Mouse (Mus musculus) macrophage (primary cell): ENCODE results near the gene Magi1. TPM values are rescaled to one million over a fixed set of nuclear protein-coding genes. Genes with fewer than 3 reads are reported as not detected.

ENCODE experiments used
- H3K27ac ChIP-seq: fragments of 350-480 bp; formaldehyde crosslinking; 2 replicates; pipeline ENCODE4 v1.9.0; 2021
- H3K36me3 ChIP-seq: fragments of 350-480 bp; formaldehyde crosslinking; 2 replicates; pipeline ENCODE4 v1.9.0; 2021; ENCODE audit errors: inconsistent target
- H3K4me3 ChIP-seq: fragments of 350-480 bp; formaldehyde crosslinking; 2 replicates; pipeline ENCODE4 v1.9.0; 2021; ENCODE audit errors: inconsistent target
- H3K79me2 ChIP-seq: fragments of 350-480 bp; formaldehyde crosslinking; 2 replicates; pipeline ENCODE4 v1.9.0; 2021; ENCODE audit errors: inconsistent target
- WGBS: methylation state at CpG from one replicate; pipeline ENCODE4 v1.1.7; 2026; ENCODE audit warnings: inconsistent platforms; ENCODE audit not compliant: missing documents; 5-methylcytosine and 5-hydroxymethylcytosine counted together
- polyA plus RNA-seq: library from polyadenylated mRNA; stranded (reverse); fragments of 250-400 nt; gene quantifications from 3 replicates; pipeline ENCODE4 v1.2.4, GENCODE M21; 2018; ENCODE audit warnings: inconsistent platforms

Magi1 gene
- polyA plus RNA-seq, 1 experiment from 2014 or later, result 0.14 TPM

DNA sequence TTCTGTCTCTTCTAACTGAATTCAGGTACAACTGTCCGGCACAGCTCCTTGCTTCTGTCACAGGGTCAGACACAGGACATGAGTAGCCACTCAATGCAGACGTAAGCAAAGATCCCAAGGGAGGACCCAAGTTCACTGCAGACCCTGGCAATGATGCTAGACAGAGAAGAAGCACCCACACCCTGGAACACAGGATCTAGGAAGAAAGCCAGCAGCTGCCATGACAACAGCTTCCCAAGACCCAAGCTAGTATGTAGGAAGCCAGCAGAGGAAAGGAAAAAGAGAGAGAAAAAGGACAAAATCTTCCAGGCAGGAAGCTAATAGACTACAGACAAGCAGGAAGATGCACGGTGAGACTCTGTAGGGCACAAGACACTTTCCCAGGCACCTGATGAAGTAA, 213.0 kb downstream of the Magi1 start:
- H3K4me3 ChIP-seq, result no peak overlapping the region
- H3K79me2 ChIP-seq, result no peaks in the 10 kb centered on the region
- no peak overlapping the region for H3K27ac ChIP-seq
- WGBS, result 77% methylated on average over 3 of the region's 3 CpGs
- no peaks in the 10 kb centered on the region for H3K36me3 ChIP-seq

DNA sequence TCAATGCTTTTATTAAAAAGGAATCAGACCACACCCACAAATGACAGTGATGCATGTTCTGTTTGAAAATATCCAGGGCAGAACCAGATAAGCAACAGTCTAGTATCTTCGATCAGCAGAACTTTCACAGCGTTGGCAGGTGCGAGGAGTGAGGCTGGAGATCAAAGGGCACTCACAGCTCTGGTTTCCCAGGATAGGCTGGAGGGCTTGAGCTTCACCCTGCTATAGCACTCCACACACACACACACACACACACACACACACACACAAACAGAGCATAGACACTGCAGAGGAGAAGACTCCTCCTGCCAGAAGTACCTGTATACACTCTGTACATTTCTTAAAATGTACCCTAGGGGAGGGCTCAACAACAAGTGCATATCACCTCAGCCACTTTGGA, 214.3 kb downstream of the Magi1 start:
- WGBS, result 95% methylated on average over 3 of the region's 3 CpGs
- H3K36me3 ChIP-seq, result no peaks in the 10 kb centered on the region
- H3K4me3 ChIP-seq, result no peak overlapping the region
- no peak overlapping the region for H3K27ac ChIP-seq
- no peaks in the 10 kb centered on the region for H3K79me2 ChIP-seq

DNA sequence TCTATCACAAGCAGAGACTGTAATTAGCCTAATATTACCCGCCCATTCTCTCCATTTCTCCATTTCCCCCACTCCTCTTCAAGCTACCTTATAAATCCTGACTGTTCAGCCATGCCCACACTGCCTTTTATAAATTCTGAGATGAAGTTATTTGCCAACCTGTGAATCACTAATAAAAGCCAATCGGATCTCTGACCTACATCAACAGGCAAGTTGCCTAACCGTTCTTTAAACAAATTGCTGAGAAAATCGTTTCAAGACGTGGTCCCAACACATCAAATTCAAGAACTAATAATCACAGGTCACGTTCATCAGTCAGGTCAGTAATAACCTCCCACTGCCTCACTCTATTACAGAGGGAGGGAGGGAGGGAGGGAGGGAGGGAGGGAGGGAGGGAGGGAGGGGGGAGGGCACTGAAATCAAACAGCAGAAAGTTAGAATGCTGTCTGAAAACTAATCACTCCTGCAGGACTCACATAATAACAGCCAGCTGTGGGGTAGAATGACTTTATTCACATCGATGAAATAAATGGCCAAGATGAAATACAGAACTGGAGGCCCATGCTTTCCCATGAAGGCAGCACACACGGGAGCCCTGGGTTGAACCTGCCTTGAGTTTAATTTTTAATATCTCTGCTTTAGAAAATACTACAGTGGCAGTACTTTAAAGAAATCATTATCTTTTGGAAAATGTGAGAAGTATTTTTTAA, 215.8 kb downstream of the Magi1 start:
- Histone ChIP-seq H3K79me2 (no peaks in the 10 kb centered on the region), H3K36me3 (no peaks in the 10 kb centered on the region), H3K27ac (no peak overlapping the region), H3K4me3 (no peak overlapping the region)
- 80% methylated on average over 8 of the region's 8 CpGs for WGBS

DNA sequence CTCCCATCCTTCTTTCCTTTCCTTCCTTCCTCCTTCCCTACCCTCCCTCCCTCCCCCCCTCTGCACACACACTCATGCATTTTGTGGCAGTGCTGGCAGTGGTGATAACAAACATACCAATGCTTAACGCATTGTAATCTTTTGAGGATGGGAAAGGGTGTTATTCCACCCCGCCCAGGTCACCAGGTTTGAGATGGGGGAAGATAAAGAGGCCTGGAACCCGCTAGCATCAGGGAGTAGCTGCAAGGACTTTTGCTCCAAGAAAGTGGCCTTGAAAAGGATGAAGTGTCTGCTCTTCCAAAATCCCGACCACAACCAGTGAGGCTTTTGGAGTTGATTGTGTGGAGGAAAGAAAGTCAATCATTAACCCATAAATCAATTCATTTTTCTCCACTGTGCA, 218.9 kb downstream of the Magi1 start:
- Histone ChIP-seq H3K36me3 (no peaks in the 10 kb centered on the region), H3K27ac (no peak overlapping the region), H3K79me2 (no peaks in the 10 kb centered on the region), H3K4me3 (no peak overlapping the region)
- 84% methylated on average over 4 of the region's 4 CpGs for WGBS

DNA sequence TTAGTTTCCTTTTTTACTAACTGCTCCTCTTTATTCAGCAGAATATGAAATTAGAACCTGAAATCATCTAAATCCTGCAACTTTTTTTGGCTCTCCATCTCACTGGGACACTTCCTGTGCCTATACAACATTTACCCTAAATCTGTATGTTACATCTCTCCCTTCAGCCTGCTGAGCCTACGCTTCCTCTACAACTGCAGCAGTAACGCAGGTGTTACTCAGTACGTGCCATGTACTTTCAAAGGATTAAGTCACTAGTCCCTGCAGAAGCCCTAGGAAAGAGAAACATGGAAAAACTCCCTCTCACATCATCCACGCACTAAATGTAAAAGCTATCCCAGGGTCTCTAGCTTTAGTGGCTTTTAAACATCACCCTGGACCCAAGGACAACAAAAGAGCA, 220.2 kb downstream of the Magi1 start:
- Histone ChIP-seq H3K36me3 (no peaks in the 10 kb centered on the region), H3K27ac (no peak overlapping the region), H3K79me2 (no peaks in the 10 kb centered on the region), H3K4me3 (no peak overlapping the region)
- 83% methylated on average over 4 of the region's 4 CpGs for WGBS

DNA sequence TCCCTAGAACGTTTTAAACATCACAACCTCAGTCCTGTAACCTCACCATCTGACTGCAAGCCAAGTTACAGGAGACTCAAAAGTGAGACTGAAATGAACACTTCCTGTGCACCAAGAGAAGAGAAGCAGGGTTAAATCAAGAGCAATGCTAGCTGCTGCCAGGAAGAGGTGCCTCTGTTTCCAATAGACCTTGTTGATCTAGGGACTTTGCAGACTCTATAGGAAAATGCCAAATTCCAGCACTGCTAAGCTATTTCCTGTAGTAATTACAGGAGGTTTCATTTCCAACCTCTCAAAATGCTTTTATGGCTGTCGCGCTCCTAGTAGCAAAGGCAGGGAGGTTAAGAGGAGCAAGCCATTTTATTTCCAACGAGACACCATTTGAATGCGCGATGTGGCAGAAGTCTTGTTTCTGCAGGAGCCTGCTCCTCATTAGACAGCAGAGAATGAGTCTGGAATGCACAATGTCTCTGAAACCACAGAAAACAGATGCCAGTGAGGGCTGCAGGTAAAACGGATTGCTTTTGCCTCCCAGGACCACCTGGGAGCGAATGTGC, 222.2 kb downstream of the Magi1 start:
- Histone ChIP-seq H3K27ac (no peak overlapping the region), H3K36me3 (no peaks in the 10 kb centered on the region), H3K4me3 (no peak overlapping the region), H3K79me2 (no peaks in the 10 kb centered on the region)
- 80% methylated on average over 8 of the region's 8 CpGs for WGBS

DNA sequence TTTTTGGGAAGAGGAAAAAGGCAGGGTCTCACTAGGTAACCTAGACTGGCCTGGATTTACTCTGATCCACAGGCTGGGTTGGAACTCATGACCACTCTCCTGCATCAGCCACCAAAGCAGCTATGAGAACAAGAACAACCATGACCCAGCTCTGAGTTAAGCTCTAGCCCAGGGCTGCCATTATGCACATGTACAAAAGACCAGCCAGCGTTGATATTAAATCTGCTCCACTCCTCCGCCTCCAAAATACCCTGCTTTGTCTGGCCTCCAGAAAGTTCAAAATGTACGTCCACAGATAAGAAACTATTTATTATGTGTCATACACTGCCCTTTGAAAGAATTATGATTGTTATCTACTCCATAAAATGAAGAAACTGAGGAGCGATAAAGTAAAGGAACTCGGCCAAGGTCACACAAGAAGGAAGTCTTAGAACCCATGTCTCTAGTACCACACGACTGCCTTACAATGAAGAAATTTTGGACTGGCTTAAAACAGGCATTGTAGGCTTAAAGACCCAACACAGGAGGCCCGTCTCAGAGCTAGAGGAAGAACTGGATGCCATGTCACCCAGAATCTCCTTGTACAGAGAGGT, 223.0 kb downstream of the Magi1 start:
- no peak overlapping the region for H3K27ac ChIP-seq
- H3K36me3 ChIP-seq, result no peaks in the 10 kb centered on the region
- H3K79me2 ChIP-seq, result no peaks in the 10 kb centered on the region
- no peak overlapping the region for H3K4me3 ChIP-seq
- 86% methylated on average over 7 of the region's 7 CpGs for WGBS

DNA sequence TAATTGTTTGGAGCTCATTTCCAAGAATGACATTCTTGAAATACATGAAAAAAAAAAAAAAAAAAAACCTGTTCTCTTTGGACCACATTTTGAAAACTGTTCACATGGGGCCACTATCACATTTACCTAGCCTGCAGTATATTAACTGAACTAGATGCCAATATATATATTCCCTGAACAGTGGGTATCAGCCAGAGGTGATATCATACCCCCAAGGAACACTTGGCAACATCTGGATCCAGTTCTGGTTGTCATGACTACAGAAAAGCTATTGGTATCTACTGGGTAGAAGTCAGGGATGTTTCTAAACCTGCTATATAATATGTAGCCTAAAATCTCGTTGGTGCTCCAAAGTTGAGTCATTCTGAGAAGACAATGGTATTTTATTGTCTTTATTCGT, 224.6 kb downstream of the Magi1 start:
- H3K4me3 ChIP-seq, result no peak overlapping the region
- WGBS, result 77% methylated on average over 2 of the region's 2 CpGs

DNA sequence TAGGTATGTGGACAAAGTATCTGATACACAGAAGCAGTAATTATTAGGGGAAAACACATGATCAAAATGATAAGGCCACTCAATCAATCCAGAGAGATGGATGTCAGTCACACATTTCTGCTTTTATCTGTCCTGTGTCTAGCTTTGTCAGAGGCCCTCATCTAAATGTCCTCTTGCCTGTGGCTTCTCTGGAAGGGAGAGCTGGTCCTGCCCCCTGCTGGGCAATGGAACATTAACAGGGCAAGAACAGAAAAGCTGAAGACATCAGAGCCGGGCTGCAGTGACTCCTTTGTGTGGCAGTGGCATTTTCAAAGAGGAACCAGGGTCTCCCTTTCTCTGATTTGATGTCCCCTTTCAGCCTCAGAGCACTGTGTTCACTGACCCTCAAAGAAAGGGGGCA, 229.8 kb downstream of the Magi1 start:
- WGBS, result 8% methylated on average over 1 of the region's 1 CpGs
- Histone ChIP-seq H3K36me3 (no peaks in the 10 kb centered on the region), H3K4me3 (no peak overlapping the region)

More for the DNA sequence above, 224.6 kb downstream of the Magi1 start:
- Histone ChIP-seq H3K79me2 (no peaks in the 10 kb centered on the region), H3K27ac (no peak overlapping the region), H3K36me3 (no peaks in the 10 kb centered on the region)

DNA sequence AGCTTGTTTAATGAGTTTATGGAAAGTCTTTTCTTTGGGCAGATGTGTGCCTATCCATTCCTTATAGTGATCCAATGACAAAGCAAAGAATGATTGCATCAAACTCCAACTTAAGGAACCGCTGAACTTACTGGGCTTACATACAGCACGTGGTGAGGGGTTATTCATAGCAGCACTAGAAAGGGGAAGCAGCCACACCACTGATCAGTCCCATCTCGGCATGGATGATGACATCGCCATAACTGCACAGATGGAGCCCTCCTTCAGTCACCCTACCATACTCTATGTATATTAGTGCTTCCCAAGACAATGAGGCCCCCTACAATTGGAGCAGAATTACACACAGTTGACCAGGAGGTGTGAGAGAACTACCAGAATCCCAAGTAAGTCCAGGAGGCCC, 238.5 kb downstream of the Magi1 start:
- Histone ChIP-seq H3K4me3 (no peak overlapping the region), H3K27ac (no peak overlapping the region)
- WGBS, result 6% methylated on average over 4 of the region's 4 CpGs

More for the DNA sequence above, 229.8 kb downstream of the Magi1 start:
- Histone ChIP-seq H3K27ac (no peak overlapping the region), H3K79me2 (no peaks in the 10 kb centered on the region)

DNA sequence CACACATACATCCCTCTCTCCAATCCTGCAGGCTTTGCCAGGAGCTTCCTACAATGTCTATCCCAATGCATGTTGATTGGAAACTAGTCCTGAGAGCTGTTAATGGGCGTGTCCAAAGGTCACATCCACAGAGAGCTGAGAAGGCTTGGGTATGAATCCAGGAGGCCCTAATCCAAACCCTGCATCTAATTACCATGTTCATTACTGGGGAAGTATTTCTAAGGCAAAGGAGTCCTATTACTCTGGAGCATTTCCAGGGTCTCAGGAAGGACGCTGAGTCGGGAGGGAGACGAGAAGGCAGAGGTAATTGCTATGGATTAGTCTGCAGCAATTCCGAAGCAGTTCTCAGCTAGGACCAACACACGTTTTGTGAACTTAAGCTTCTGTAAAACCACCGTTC, 240.3 kb downstream of the Magi1 start:
- H3K36me3 ChIP-seq, result no peaks in the 10 kb centered on the region
- no peak overlapping the region for H3K27ac ChIP-seq
- H3K79me2 ChIP-seq, result no peaks in the 10 kb centered on the region
- no peak overlapping the region for H3K4me3 ChIP-seq
- WGBS, result 67% methylated on average over 7 of the region's 7 CpGs

More for the DNA sequence above, 238.5 kb downstream of the Magi1 start:
- H3K79me2 ChIP-seq, result no peaks in the 10 kb centered on the region
- no peaks in the 10 kb centered on the region for H3K36me3 ChIP-seq

DNA sequence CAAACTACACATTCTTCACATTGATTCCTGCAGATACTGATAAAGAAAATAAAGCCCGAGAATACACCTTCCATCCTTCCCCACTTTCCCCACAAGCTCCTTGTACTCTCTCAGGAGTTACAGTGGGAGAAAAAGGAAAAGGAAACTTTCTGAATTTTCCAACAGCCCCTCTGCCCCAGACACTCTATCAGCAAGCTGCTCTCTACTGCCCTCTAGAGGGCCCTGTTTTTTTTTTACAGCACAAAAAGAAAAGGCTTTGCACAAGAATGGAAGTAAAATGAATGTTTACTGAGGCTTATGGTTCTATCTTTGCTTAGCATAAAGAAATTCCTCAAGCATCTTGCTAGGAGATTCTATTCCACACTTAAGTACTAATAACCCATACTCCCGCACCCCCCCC, 243.6 kb downstream of the Magi1 start:
- Histone ChIP-seq H3K4me3 (no peak overlapping the region), H3K36me3 (no peaks in the 10 kb centered on the region), H3K79me2 (no peaks in the 10 kb centered on the region), H3K27ac (no peak overlapping the region)
- WGBS, result 60% methylated on average over 1 of the region's 2 CpGs

DNA sequence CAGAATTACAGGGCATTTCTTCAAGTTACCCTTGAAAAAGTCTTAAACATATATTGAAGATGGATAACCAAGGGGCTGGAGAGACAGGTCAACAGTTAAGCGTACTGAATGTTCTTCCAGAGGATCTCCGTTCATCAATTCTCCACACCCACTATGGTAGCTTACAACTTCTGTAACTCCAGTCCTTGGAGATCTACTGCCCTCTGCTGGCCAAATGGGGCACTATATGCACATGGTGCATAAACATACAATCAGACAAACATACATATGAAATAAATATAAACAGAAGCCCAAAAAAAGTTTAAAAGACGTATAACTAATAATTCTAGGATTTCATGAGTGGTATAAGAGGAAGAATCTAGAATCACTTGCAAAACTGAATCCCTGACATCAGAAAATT, 244.8 kb downstream of the Magi1 start:
- WGBS, result 100% methylated on average over 3 of the region's 3 CpGs
- Histone ChIP-seq H3K36me3 (no peaks in the 10 kb centered on the region), H3K79me2 (no peaks in the 10 kb centered on the region), H3K4me3 (no peak overlapping the region), H3K27ac (no peak overlapping the region)

DNA sequence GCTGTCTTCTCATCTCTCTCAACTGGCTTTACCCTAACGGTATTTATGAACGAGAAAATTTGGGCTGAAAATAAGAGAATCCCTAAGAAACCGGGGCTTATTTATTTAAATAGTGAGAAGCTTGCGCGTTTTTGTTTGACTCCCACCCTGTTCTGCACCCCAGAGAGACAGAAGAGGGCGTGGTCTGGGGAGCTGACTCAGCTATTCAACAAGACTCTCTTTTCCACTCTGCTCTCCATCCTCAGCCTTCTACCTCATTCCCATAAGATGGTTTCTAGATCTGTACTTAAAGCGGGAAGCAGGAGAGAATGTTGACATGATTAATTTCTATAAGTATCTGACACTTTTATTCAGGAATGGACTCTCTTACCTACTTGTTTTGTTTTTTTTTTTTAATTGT, 247.2 kb downstream of the Magi1 start:
- Histone ChIP-seq H3K79me2 (no peaks in the 10 kb centered on the region), H3K27ac (no peak overlapping the region), H3K36me3 (no peaks in the 10 kb centered on the region), H3K4me3 (no peak overlapping the region)
- WGBS, result 83% methylated on average over 7 of the region's 7 CpGs

DNA sequence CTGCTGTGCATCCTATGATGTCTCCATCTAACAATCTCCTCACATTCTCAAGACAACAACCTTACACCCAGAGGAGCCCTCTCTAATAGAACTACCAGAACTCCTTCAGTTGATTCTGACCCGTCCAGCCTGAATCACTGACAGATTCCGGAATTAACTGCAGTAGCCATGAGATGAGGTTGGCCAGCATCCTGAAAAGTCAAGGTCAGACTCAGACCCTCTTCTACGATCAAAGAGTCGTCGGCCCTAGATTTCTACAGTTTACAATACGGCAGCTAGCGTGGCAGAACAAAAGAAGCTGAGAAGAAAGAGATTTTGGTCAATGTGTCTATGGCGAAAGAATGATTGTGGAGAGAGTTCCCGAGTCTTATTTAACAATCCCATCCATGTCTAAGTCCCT, 257.4 kb downstream of the Magi1 start:
- H3K79me2 ChIP-seq, result no peaks in the 10 kb centered on the region
- no peak overlapping the region for H3K27ac ChIP-seq
- H3K4me3 ChIP-seq, result no peak overlapping the region
- no peaks in the 10 kb centered on the region for H3K36me3 ChIP-seq
- WGBS, result 93% methylated on average over 9 of the region's 9 CpGs
